Mouse (Mus musculus): ENCODE results near the gene Chdh. TPM values are rescaled to one million over a fixed set of nuclear protein-coding genes. Genes with fewer than 3 reads are reported as not detected.
A peak's percentile ranks its signal among the peaks of the same experiment; 100 is the strongest.

Chdh gene
- polyA plus RNA-seq, 1 experiment from 2014 or later, result 1.5 TPM

GRCm38 (mm10) chr14:29976927-29977326 lies 31.9 kb upstream of the Chdh start:
- peaks cover 14% of the 10 kb centered on the region; the same call in 1 of the 2 replicates for H3K36me3 ChIP-seq (ENCODE audit: control insufficient read depth, insufficient read depth, low read length)
- no peak for ATAC-seq (ENCODE audit: low FRiP score, low TSS enrichment)

GRCm38 (mm10) chr14:29978254-29979204 lies 30.3 kb upstream of the Chdh start, which contains the start of gene Actr8:
TSS of gene Actr8 (plus strand) at chr14:29978337.
- H3K9ac ChIP-seq (ENCODE audit: low read length), result peak within 1 kb of the TSS; percentile 93
- peak; percentile 92 for DNase-seq (ENCODE audit: low spot score)
- H3K4me2 ChIP-seq (replicated peaks; ENCODE audit: low read depth), result peak within 1 kb of the TSS; percentile 56
- H3K9me3 ChIP-seq (ENCODE audit: control insufficient read depth, low read length), result no peaks in the 10 kb centered on the region
- no peaks in the 10 kb centered on the region for H3K4me1 ChIP-seq (replicated peaks; ENCODE audit: control insufficient read depth, insufficient read depth)
- WGBS, result 2% methylated on average over 36 of the region's 44 CpGs
- TF ChIP-seq EP300 (optimal IDR thresholded peaks at IDR 0.05) (no peak), CTCF (IDR thresholded peaks at IDR 0.05; ENCODE audit: low read depth) (no peak; the same call in 1 of the 2 replicates)
- H3K4me3 ChIP-seq (ENCODE audit: low read depth, low read length), result peak within 1 kb of the TSS; percentile 80
- ATAC-seq (ENCODE audit: low FRiP score, low TSS enrichment), result peak; percentile 96
- peaks cover 18% of the 10 kb centered on the region; the same call in 1 of the 2 replicates for H3K36me3 ChIP-seq (ENCODE audit: control insufficient read depth, insufficient read depth, low read length)
- H3K27ac ChIP-seq (replicated peaks), result peak within 1 kb of the TSS; percentile 97
- H3K27me3 ChIP-seq (ENCODE audit: control insufficient read depth, insufficient read depth, low read length), result no peaks in the 10 kb centered on the region

More at GRCm38 (mm10) chr14:29976927-29977326, 31.9 kb upstream of the Chdh start:
- WGBS, result 86% methylated on average over 6 of the region's 6 CpGs
- H3K4me3 ChIP-seq (ENCODE audit: low read depth, low read length), result no peak overlapping the region
- TF ChIP-seq EP300 (optimal IDR thresholded peaks at IDR 0.05) (no peak), CTCF (IDR thresholded peaks at IDR 0.05; ENCODE audit: low read depth) (no peak)
- H3K9me3 ChIP-seq (ENCODE audit: control insufficient read depth, low read length), result no peaks in the 10 kb centered on the region
- no peaks in the 10 kb centered on the region for H3K4me1 ChIP-seq (replicated peaks; ENCODE audit: control insufficient read depth, insufficient read depth)
- H3K4me2 ChIP-seq (replicated peaks; ENCODE audit: low read depth), result no peak overlapping the region
- H3K27ac ChIP-seq (replicated peaks), result no peak overlapping the region
- no peak overlapping the region for H3K9ac ChIP-seq (ENCODE audit: low read length)
- no peaks in the 10 kb centered on the region for H3K27me3 ChIP-seq (ENCODE audit: control insufficient read depth, insufficient read depth, low read length)
- DNase-seq (ENCODE audit: low spot score), result peak; percentile 10

GRCm38 (mm10) chr14:29980447-29981205 lies 28.2 kb upstream of the Chdh start:
- peaks cover 19% of the 10 kb centered on the region for H3K36me3 ChIP-seq (ENCODE audit: control insufficient read depth, insufficient read depth, low read length)
- H3K4me1 ChIP-seq (replicated peaks; ENCODE audit: control insufficient read depth, insufficient read depth), result no peaks in the 10 kb centered on the region
- no peak overlapping the region for H3K27ac ChIP-seq (replicated peaks)
- 96% methylated on average over 10 of the region's 10 CpGs for WGBS
- H3K4me2 ChIP-seq (replicated peaks; ENCODE audit: low read depth), result no peak overlapping the region
- ATAC-seq (ENCODE audit: low FRiP score, low TSS enrichment) (no peak), DNase-seq (ENCODE audit: low spot score) (peak; percentile 52)
- H3K4me3 ChIP-seq (ENCODE audit: low read depth, low read length), result no peak overlapping the region
- no peak overlapping the region for H3K9ac ChIP-seq (ENCODE audit: low read length)
- H3K9me3 ChIP-seq (ENCODE audit: control insufficient read depth, low read length), result no peaks in the 10 kb centered on the region
- H3K27me3 ChIP-seq (ENCODE audit: control insufficient read depth, insufficient read depth, low read length), result no peaks in the 10 kb centered on the region
- TF ChIP-seq CTCF (IDR thresholded peaks at IDR 0.05; ENCODE audit: low read depth) (peak; percentile 70), EP300 (optimal IDR thresholded peaks at IDR 0.05) (no peak)

GRCm38 (mm10) chr14:29986096-29986495 lies 22.7 kb upstream of the Chdh start:
- Histone ChIP-seq H3K27ac (replicated peaks) (no peak overlapping the region), H3K4me2 (replicated peaks; ENCODE audit: low read depth) (no peak overlapping the region), H3K27me3 (ENCODE audit: control insufficient read depth, insufficient read depth, low read length) (no peaks in the 10 kb centered on the region), H3K36me3 (ENCODE audit: control insufficient read depth, insufficient read depth, low read length) (peaks cover 41% of the 10 kb centered on the region), H3K4me3 (ENCODE audit: low read depth, low read length) (no peak overlapping the region), H3K4me1 (replicated peaks; ENCODE audit: control insufficient read depth, insufficient read depth) (no peaks in the 10 kb centered on the region), H3K9me3 (ENCODE audit: control insufficient read depth, low read length) (no peaks in the 10 kb centered on the region), H3K9ac (ENCODE audit: low read length) (no peak overlapping the region)
- ATAC-seq (ENCODE audit: low FRiP score, low TSS enrichment) (no peak), DNase-seq (ENCODE audit: low spot score) (no peak)
- 89% methylated on average over 4 of the region's 4 CpGs for WGBS
- TF ChIP-seq CTCF (IDR thresholded peaks at IDR 0.05; ENCODE audit: low read depth) (no peak), EP300 (optimal IDR thresholded peaks at IDR 0.05) (no peak)

- no peak overlapping the region for H3K4me2 ChIP-seq (replicated peaks; ENCODE audit: low read depth)
- H3K27me3 ChIP-seq (ENCODE audit: control insufficient read depth, insufficient read depth, low read length), result no peaks in the 10 kb centered on the region
- H3K36me3 ChIP-seq (ENCODE audit: control insufficient read depth, insufficient read depth, low read length), result peaks cover 44% of the 10 kb centered on the region
- H3K9me3 ChIP-seq (ENCODE audit: control insufficient read depth, low read length), result no peaks in the 10 kb centered on the region
- H3K27ac ChIP-seq (replicated peaks), result no peak overlapping the region
- TF ChIP-seq EP300 (optimal IDR thresholded peaks at IDR 0.05), result no peak
- TF ChIP-seq CTCF (IDR thresholded peaks at IDR 0.05; ENCODE audit: low read depth), result no peak
- no peak overlapping the region for H3K4me3 ChIP-seq (ENCODE audit: low read depth, low read length)
- WGBS, result 95% methylated on average over 6 of the region's 6 CpGs
- DNase-seq (ENCODE audit: low spot score) (no peak), ATAC-seq (ENCODE audit: low FRiP score, low TSS enrichment) (no peak)
- H3K9ac ChIP-seq (ENCODE audit: low read length), result no peak overlapping the region
- H3K4me1 ChIP-seq (replicated peaks; ENCODE audit: control insufficient read depth, insufficient read depth), result no peaks in the 10 kb centered on the region
Measured at GRCm38 (mm10) chr14:29987276-29987675, 21.5 kb upstream of the Chdh start.

Data from stomach, postnatal 0 days (tissue).